Mouse (Mus musculus) embryo, embryonic 11.5 days (tissue): Measurements from ENCODE around the gene Adamts14.

Experiments
- DNase-seq: peaks from one replicate; pipeline ENCODE4 v3.0.0-alpha.2; 2012; ENCODE audit warnings: low read depth, low spot score

Adamts14 gene

DNA sequence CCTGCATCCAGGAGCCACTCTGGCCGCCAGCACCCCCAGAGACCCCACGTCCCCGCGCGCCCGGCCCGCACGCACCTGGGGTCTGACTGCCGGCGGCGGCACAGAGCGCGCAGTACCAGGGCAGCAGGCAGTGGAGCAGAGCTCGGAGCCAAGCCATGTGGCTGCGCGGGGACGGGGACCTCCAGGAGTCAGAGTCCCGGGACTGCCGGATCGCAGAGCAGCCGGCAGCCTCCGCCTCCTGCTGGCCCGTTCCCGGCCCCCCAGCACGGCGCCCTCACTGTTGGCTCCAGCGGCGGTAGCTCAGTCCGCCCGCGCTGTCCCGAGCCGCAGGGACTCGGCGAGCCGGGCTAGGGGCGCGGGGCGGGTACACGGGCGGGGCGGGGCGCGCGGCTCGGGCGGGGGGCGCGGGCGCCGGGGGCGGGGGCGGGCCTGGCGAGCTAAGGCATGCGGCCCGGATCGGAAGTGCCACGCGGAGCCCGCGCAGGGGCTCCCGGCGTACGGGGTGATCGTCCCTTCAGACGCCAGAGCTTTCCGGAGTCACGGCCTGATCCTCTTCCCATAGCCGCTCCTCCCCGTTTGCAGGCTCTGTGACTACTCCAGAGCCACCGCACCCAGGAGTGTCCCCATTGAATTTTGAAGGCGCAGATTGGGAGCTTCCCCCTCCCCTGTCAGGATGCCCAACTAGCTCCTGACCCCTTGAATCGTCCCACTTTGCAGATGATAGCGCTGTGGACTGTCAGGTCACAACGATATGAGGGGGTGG, at the start of gene Adamts14:
Adamts14 (minus strand) TSS at position 358 of the 763 bp plus-strand sequence.
- DNase-seq = no peak

DNA sequence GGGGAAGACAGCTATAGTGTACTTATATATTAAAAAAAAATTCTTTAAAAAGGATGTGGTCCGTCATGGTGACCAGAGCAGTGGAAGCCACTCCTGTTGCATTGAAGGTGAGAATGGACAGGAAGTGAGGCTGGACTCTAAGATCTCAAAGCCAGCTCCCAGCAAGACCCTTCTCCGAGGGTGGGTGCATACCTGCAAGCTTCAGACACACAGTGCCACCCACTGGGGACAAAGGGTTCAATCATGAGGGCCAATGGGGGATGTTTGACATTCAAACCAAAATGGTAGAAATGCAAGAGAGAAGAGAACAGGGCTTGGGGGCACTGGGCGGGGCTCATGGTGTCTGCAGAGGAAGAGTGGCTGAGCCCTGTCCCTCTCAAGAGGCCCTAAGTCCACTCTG, 45.3 kb upstream of the Adamts14 start:
- DNase-seq = no peak

DNA sequence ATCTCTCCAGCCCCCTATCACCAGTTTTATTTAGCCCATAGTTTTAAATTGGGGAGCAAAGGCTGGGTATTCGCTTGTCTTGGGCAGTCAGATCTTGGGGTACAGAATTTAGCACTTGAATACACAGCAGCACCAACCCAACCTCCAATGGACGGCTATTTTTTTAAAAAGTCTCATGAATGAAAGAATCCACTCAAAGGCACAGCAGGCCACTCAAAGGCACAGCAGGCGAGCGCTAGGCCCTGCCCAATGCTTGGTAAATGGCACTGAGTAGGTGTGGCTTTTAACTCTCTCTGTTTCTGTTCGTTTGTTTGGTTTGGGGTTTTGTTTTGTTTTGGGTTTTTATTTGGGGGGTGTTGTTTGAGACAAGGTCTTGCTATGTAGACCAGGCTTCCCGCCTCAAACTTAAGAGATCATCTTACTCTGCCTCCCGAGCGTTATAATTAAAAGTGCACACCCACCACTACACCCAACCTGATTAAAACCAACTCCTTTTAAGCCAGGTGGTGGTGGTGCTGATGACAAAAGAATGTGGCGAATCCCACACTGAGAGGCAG, 42.2 kb upstream of the Adamts14 start:
- no peak for DNase-seq

DNA sequence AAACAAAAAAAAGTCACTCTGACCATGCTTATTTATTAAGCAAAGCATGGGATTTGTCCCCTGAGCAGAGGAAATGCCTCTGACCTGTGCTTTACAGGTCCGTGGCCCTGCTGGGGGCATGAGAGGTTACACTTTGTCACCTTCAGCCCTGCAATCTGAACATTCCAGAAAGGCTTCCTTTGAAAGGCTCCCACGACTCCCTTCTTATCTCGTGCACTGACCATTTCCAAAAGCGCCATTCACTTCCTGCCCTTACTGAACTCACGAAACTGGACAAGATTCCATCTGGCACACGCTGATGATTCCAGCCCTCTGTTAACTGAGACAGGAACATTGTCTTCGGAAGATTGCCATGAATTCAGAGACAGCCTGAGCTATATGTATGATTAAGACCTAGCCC, 40.5 kb upstream of the Adamts14 start:
- DNase-seq = no peak

DNA sequence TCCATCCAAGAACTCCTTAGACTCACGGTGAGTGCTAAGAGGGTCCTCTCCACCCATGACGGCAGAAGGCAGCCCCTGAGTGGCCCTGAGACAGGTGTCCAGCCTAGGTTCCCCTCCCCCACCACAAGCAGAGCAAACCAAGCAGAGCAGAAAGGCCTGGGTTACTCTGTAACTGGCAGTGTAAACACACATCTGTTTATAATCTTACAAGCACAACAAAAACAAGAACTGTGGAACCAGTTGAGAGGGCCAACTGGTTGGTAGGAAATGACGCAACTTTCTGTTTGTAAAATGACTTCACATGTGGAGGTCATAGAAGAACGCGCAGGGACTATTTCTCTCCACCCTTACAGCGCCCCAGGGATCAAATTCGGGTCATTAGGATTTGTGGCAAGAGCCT, 39.5 kb upstream of the Adamts14 start:
- no peak for DNase-seq

DNA sequence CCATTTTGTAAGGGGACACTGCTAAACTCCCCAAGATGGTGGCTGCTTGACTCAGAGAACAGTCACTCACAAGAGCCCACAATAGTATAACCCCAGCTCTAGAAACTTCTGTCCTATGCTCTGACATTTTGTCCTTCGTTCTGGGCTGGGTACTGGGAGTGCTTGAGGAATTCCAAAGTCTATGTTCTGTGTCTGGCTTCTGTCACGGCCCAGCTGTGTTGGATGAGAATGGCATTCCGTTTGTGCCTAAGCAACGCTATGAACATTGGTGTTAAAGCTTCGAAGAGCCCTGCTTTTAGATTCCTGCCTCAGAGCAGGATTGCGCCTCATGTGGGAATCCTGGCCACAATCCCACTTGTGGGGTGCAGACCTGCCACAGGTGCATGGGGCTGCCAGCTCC, 38.9 kb upstream of the Adamts14 start:
- DNase-seq = no peak

DNA sequence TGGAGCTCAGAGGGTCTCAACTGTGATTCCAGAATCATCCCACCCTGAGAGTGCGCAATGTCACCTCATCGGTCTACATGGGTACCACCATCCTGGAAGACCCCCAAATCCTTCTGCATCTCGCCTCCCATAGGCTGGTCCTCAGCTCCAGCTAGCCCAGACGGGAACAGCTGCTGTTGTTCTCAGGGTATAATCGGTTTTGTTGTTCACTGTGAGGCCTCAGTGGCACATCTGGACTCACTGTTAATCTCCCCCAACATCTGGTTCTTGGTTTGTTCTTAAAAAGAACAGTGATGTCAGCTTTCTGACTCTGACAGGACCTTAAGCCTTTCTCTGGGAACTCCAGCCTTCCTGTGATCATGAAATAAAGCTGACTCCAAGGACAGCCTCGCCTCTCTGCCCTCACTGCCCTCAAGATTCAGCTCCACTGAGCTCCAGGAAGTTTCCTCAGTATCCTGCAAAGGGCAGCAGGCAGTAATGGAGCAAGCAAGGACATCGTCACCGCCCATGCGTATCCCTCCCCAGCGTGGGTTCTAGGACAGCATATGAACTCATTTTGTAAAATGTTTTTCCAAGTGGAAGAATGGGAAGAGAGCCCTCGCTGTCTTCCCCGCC, 35.6 kb upstream of the Adamts14 start:
- DNase-seq = no peak

DNA sequence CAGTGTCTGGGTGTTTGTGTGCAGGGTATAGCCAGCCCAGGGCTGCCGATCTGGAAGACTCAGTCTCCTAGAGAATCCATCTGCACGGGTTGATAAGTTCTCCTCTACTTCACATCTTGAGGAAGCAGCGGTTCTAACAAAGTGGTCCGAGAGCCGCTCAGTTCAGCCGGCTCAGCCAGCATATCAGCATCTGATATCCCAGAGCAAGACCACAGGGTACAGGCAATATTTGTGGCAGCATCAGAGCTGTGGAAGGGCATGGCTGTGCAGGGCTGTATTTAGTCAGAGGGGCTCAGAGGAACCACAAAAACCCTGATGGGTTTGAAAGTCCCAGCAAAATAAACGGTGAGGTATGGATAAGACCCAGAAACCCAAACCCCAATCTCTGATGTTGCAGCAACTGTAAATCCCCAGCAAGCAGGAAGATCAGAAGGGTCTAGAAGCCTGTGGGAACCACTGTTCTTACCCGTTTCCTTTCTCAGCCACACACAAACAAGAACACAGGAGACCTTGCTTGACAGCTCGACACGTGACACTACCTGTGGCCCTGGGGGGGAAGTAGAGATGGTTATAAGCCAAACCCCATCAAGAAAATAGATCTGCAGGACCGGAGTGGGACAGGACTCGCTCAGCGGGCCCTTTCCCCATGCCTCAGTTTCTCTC, 32.8 kb upstream of the Adamts14 start:
- no peak for DNase-seq

DNA sequence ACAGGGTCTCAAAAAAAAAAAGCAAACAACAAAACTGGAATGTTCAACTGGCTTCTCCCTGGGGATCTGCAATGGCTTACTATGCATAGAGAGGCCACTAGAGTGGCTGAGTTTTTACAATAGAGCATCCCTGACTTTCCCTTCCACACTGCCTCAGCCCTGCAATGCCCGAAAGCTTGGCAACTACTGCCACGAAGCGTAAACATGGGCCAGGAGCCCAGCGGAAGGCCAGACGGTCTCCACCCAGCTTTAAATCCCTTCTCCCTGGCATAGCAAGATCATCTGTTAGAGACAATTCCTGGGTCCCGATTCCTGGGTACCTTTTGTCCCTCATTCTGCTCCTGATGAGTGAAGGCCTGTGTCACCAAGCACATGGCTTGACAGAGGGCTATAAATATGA, 30.8 kb upstream of the Adamts14 start:
- no peak for DNase-seq

DNA sequence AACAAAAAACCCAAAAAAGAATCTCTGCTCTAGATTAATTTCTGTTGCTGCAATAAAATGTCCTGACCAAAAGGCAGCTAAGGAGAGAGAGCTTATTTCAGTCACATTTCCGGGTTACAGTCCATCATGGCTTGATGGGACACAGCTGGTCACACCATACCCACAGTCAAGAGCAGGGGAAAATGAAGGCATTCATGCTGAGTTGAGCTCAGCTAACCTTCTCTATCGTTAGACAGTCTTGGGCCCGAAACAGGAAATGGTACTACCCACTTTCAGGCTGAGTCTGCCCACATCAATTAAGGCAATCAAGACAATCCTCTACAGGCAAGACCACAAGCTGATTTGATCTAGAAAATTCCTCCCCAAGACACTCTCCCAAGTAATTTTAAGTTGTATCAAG, 27.8 kb upstream of the Adamts14 start:
- DNase-seq = no peak

DNA sequence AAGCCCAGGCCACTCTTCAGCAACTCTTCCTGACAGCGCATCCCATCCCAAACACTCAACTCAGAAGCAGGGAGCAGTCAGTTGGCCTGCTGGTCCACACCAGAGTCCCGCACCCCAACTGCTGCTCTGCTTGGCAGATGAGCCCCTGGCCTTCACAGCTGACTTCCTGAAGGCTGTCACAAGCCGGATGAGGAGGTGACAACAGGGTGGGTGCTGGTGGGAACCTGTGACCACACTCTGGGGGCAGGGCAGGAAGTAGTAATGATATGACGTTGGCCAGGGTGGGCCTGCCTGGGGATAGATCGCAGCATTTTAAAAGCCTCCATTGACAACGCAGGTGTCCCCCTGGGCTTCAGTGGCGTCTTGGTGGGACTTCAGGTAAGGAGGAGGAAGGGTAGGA, 24.2 kb upstream of the Adamts14 start, which contains the start of gene Prf1:
Prf1 (plus strand) TSS at position 357 of the 400 bp plus-strand sequence.
- DNase-seq = no peak

DNA sequence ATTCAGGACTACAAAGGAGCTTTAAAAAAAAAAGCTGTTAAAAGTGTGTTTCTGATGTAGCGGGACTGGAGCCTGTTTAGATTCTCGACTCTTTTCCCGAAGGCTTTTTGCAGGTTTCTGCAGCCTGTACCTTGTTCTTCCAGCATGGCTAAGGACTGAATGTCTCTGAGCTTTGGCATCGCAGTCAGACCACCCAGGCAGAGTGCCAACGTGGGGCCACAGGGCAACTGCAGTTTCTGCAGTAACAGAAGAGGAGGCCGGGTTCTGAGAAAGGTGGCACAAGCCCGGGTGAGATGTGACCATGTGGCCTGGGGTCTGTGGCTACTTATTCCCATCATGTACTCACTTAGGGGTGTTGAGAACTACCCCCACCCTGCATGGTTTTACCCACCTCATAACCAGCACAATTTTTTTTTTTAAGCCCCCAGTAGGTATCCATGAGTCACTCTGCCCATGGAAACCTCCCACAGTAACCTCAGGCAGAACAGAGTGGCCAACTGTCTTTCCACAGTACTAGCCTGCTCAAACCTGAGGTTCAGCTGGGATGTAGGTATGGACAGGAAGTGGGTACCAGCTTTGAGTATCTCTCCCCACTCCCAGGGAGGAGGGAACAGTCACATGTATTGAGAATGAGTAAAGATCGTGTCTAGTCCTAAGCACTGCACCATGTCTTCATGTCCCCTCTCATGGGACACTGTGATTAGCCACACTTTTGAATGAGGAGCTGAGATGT, 23.6 kb upstream of the Adamts14 start:
- DNase-seq = no peak

DNA sequence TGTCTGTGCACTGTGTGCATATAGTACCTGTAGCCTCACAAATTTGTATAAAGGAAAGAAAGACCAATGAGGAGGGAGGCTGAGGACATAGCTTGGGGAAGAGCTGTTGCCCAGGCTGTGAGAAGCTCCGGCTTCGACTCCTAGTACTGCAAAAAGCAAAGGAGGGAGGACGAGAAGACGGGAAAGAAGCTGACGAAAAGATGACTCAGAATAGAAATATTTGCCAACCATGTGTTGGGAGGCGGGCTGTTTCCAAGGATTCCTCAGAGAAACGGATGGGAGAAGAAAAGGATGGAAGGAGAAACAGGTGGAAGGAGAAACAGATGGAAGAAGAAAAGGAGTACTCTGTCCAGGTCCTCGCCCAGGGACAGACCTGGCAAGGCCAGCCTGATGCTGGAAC, 21.0 kb upstream of the Adamts14 start:
- DNase-seq = no peak

DNA sequence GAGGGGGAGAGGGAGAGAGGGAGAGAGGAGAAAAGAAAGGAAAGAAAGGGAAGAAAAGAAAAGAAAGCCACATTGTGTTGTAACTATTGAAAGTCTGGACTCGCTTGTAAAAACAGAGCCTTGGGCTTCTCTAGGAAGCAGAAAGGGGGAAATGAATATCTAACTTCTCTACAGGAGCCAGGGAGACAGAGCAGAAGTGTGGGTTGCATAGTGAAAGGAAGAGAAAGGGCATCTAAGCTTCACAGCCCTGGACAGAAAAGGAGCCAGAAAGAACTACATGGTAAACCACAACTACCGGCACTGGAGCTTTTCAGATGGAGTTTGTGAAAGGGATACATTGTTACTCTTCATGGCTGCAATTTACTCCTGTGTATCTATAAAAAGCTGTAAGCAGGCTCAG, 17.2 kb upstream of the Adamts14 start:
- DNase-seq = no peak

DNA sequence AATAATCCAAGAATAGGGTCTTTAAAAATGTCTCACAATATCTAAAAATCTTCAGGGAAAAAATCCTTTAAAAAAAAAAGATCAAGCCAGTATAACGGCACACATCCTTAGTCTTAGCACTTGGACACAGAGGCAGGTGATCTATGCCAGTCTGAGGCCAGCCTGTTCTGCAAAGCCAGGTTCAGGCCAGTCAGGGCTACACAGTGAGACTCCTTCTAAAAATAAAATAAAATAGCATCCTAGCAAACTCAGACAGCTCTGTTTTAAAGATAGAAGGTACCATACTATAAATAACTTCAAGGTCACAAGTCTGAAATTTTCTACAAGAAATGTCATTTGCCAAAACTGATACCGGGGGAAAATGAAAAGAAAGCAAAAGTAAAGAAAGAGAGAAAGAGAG, 16.8 kb upstream of the Adamts14 start:
- DNase-seq = no peak

DNA sequence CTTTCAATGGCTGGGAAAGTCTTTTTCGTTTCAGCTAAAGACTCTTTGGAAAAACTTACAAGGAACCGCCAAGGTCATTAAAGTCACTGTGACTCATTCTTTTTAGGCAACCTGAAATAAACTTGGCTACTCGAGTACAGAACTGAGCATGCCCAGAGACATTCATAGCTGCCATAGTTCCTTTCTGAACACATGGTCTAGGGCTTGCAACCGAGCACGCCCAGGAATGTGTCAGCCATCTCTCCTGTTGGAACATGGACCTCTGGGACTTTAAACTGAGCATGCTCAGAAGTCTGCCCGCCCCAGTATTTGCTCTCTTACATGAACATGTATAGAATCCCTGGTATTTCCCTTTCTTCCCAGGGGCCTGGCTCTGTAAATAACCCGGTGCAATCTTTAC, 13.0 kb upstream of the Adamts14 start:
- no peak for DNase-seq

DNA sequence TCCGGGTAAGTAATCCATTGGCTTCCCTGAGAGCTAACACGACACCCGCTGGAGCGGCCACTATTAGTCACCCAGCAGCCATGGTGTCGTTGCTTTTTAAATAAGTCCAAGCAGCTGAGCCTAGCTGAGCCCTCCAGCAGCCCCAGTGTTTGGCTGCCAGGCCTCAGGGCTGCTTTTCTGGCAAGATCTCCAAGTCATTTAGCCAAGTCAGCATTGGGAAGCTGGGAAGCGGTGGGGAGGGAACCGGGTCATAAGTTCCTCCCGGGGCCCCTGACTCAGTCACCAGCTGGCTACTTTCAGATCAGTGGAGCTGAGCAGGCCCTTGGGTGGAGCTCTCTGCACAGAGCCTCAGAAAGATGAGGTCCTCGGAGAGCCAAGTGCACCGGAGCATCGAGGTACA, 12.0 kb upstream of the Adamts14 start:
- no peak for DNase-seq

DNA sequence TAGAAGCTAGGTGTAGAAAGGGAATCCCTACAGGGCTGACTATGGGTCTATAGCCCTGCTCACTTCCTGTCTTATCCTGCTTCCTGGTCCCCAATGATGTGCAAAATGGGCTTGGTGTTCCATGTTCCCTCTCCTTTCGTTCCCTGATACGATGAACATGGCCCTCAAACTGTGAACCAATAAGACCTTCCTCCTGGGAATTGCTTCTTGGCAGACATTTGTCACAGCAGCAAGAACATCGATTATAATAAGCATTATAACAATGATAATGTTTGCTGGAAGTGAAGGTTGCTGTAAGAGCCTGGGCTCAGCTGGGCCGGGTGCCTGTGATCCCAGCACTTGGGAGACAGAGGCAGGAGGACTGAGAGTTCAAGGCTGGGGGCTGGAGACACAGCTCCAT, 11.1 kb upstream of the Adamts14 start:
- DNase-seq = no peak

DNA sequence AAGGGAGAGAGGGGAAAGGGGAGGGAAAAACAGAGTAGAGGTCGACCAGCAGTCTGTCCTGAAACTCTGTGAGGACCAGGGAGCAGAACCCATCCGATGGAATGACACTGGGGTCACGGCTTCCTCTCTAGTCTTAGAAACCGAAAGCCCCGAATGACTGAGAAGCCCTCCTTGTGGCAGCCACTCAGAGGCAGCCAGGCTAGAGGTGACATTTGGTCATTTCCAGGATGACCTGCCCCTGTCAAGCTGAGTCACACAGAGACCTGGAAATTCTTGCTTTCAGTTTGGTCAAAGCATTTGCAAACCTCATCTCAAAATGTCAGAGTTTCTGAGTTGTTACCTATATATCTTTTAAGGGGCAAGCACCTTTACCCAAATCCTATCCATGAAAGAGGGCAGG, 7.9 kb upstream of the Adamts14 start:
- DNase-seq = no peak

DNA sequence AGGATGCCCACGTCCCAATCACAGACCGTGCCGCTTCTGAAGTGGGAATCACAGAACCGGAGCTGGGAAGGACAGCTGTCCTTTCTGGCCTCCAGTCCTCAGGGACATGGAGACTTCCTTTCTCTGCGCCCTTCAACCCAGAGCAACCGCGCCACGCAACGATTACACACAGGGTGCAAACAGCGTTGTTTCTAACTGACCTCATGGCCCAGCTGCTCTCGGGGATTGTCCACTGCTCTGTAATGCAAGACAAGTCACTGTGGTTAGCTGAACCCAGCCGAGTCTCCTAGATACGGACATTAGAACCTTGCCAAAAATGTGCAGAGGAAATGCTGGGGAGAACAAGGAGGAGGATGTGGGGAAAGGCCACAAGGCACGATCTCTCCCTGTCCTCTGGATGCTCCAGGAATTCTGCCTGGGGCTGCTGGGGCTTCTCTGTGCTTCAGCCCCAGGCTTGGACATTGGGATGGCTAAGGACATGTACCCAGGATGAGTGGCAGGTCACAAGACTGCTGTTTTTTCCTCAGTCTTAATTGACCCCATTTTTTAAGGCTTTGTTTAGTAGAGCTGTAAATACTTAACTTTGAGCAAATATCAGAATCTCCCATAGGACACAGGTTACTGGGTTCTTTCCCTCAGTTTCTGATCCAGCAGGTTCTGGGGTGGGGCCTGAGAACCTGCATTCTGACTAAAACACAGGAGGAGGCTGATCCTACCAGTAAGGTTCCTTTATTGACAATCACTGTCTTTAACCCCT, 4.9 kb upstream of the Adamts14 start:
- DNase-seq = no peak

DNA sequence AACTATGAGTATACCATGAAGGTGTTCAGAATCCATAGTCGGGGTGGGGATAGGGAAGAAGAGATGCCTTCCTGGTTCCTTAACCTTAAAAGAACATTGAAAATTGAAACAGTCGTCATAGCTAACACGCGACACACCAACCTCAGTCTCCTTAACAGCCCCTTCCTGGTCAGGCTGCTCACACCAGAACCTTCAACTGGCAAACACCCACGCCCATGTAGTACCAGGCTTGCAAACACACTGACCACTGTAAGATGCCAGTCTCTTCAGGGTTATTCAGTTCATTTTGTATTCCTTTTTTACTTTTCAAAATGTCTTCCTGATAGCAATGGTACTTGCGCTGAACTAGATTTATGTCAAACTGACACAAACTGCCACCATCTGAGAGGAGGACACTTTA, 3.8 kb upstream of the Adamts14 start:
- DNase-seq = no peak
